Mouse (Mus musculus): ENCODE results near the gene Phactr1. TPM values are rescaled to one million over a fixed set of nuclear protein-coding genes. Genes with fewer than 3 reads are reported as not detected.
A peak's percentile ranks its signal among the peaks of the same experiment; 100 is the strongest.

Gene Phactr1
- polyA plus RNA-seq, 1 experiment from 2014 or later = 14.5 TPM

- H3K4me1 ChIP-seq (ENCODE audit: control insufficient read depth, insufficient read depth, low read length) = no peaks in the 10 kb centered on the region
- H3K4me2 ChIP-seq (ENCODE audit: low read depth, low read length) = no peak overlapping the region
- 66% methylated on average over 13 of the region's 13 CpGs for WGBS
- no peaks in the 10 kb centered on the region for H3K9me3 ChIP-seq (ENCODE audit: control insufficient read depth, low read length)
- H3K9ac ChIP-seq (ENCODE audit: low read depth, low read length) = no peak overlapping the region
- no peak overlapping the region for H3K27ac ChIP-seq (replicated peaks; ENCODE audit: low read depth, low read length)
- H3K36me3 ChIP-seq (ENCODE audit: control insufficient read depth, insufficient read depth, low read length) = no peaks in the 10 kb centered on the region
- no peak overlapping the region for H3K4me3 ChIP-seq (ENCODE audit: low read depth, low read length)
- DNase-seq (ENCODE audit: low spot score) = no peak
- ATAC-seq (ENCODE audit: low read depth) = no peak
- H3K27me3 ChIP-seq (replicated peaks; ENCODE audit: control insufficient read depth, insufficient read depth, low read length) = no peaks in the 10 kb centered on the region
Measured at GRCm38 (mm10) chr13:42782151-42782550, 101.7 kb downstream of the Phactr1 start.

- 88% methylated on average over 13 of the region's 13 CpGs for WGBS
- DNase-seq (ENCODE audit: low spot score) = no peak
- H3K4me3 ChIP-seq (ENCODE audit: low read depth, low read length) = no peak overlapping the region
- H3K9me3 ChIP-seq (ENCODE audit: control insufficient read depth, low read length) = no peaks in the 10 kb centered on the region
- no peak overlapping the region for H3K4me2 ChIP-seq (ENCODE audit: low read depth, low read length)
- no peak overlapping the region for H3K9ac ChIP-seq (ENCODE audit: low read depth, low read length)
- no peak overlapping the region for H3K27ac ChIP-seq (replicated peaks; ENCODE audit: low read depth, low read length)
- no peaks in the 10 kb centered on the region for H3K4me1 ChIP-seq (ENCODE audit: control insufficient read depth, insufficient read depth, low read length)
- no peaks in the 10 kb centered on the region for H3K27me3 ChIP-seq (replicated peaks; ENCODE audit: control insufficient read depth, insufficient read depth, low read length)
- no peak for ATAC-seq (ENCODE audit: low read depth)
- no peaks in the 10 kb centered on the region for H3K36me3 ChIP-seq (ENCODE audit: control insufficient read depth, insufficient read depth, low read length)
Measured at GRCm38 (mm10) chr13:42789221-42789620, 108.8 kb downstream of the Phactr1 start.

- DNase-seq (ENCODE audit: low spot score) (no peak), ATAC-seq (ENCODE audit: low read depth) (no peak)
- Histone ChIP-seq H3K4me3 (ENCODE audit: low read depth, low read length) (peak overlapping the region; percentile 8), H3K4me2 (ENCODE audit: low read depth, low read length) (peak overlapping the region; percentile 37), H3K9ac (ENCODE audit: low read depth, low read length) (no peak overlapping the region), H3K27me3 (replicated peaks; ENCODE audit: control insufficient read depth, insufficient read depth, low read length) (no peaks in the 10 kb centered on the region), H3K9me3 (ENCODE audit: control insufficient read depth, low read length) (no peaks in the 10 kb centered on the region), H3K36me3 (ENCODE audit: control insufficient read depth, insufficient read depth, low read length) (no peaks in the 10 kb centered on the region), H3K27ac (replicated peaks; ENCODE audit: low read depth, low read length) (no peak overlapping the region), H3K4me1 (ENCODE audit: control insufficient read depth, insufficient read depth, low read length) (no peaks in the 10 kb centered on the region)
- 16% methylated on average over 8 of the region's 8 CpGs for WGBS
Measured at GRCm38 (mm10) chr13:42792279-42792678, 111.9 kb downstream of the Phactr1 start.

- H3K4me1 ChIP-seq (ENCODE audit: control insufficient read depth, insufficient read depth, low read length) = no peaks in the 10 kb centered on the region
- no peak overlapping the region for H3K9ac ChIP-seq (ENCODE audit: low read depth, low read length)
- WGBS = 87% methylated on average over 6 of the region's 6 CpGs
- H3K4me2 ChIP-seq (ENCODE audit: low read depth, low read length) = no peak overlapping the region
- no peak for ATAC-seq (ENCODE audit: low read depth)
- no peak overlapping the region for H3K27ac ChIP-seq (replicated peaks; ENCODE audit: low read depth, low read length)
- no peaks in the 10 kb centered on the region for H3K9me3 ChIP-seq (ENCODE audit: control insufficient read depth, low read length)
- no peak overlapping the region for H3K4me3 ChIP-seq (ENCODE audit: low read depth, low read length)
- no peaks in the 10 kb centered on the region for H3K27me3 ChIP-seq (replicated peaks; ENCODE audit: control insufficient read depth, insufficient read depth, low read length)
- no peak for DNase-seq (ENCODE audit: low spot score)
- H3K36me3 ChIP-seq (ENCODE audit: control insufficient read depth, insufficient read depth, low read length) = no peaks in the 10 kb centered on the region
Measured at GRCm38 (mm10) chr13:42800523-42800922, 120.1 kb downstream of the Phactr1 start.

- H3K4me2 ChIP-seq (ENCODE audit: low read depth, low read length) = no peak overlapping the region
- no peaks in the 10 kb centered on the region for H3K36me3 ChIP-seq (ENCODE audit: control insufficient read depth, insufficient read depth, low read length)
- H3K9me3 ChIP-seq (ENCODE audit: control insufficient read depth, low read length) = no peaks in the 10 kb centered on the region
- DNase-seq (ENCODE audit: low spot score) (no peak), ATAC-seq (ENCODE audit: low read depth) (no peak)
- H3K4me3 ChIP-seq (ENCODE audit: low read depth, low read length) = no peak overlapping the region
- WGBS = 47% methylated on average over 9 of the region's 9 CpGs
- no peak overlapping the region for H3K27ac ChIP-seq (replicated peaks; ENCODE audit: low read depth, low read length)
- H3K27me3 ChIP-seq (replicated peaks; ENCODE audit: control insufficient read depth, insufficient read depth, low read length) = no peaks in the 10 kb centered on the region
- no peak overlapping the region for H3K9ac ChIP-seq (ENCODE audit: low read depth, low read length)
- no peaks in the 10 kb centered on the region for H3K4me1 ChIP-seq (ENCODE audit: control insufficient read depth, insufficient read depth, low read length)
Measured at GRCm38 (mm10) chr13:42804314-42804713, 123.9 kb downstream of the Phactr1 start.

- Histone ChIP-seq H3K4me3 (ENCODE audit: low read depth, low read length) (peak overlapping the region; percentile 20), H3K27ac (replicated peaks; ENCODE audit: low read depth, low read length) (no peak overlapping the region), H3K4me1 (ENCODE audit: control insufficient read depth, insufficient read depth, low read length) (peaks cover 9% of the 10 kb centered on the region; the same call in 1 of the 2 replicates), H3K9me3 (ENCODE audit: control insufficient read depth, low read length) (no peaks in the 10 kb centered on the region), H3K4me2 (ENCODE audit: low read depth, low read length) (peak overlapping the region; percentile 53), H3K9ac (ENCODE audit: low read depth, low read length) (peak overlapping the region; percentile 42; the same call in 1 of the 2 replicates), H3K27me3 (replicated peaks; ENCODE audit: control insufficient read depth, insufficient read depth, low read length) (no peaks in the 10 kb centered on the region), H3K36me3 (ENCODE audit: control insufficient read depth, insufficient read depth, low read length) (no peaks in the 10 kb centered on the region)
- WGBS = 11% methylated on average over 7 of the region's 7 CpGs
- ATAC-seq (ENCODE audit: low read depth) = peak; percentile 92; the same call in 1 of the 2 replicates
- peak; percentile 79 for DNase-seq (ENCODE audit: low spot score)
Measured at GRCm38 (mm10) chr13:42812762-42813161, 132.3 kb downstream of the Phactr1 start.

GRCm38 (mm10) chr13:42818378-42818777 is 138.0 kb downstream of the Phactr1 start:
- DNase-seq (ENCODE audit: low spot score) (peak; percentile 26), ATAC-seq (ENCODE audit: low read depth) (no peak)
- Histone ChIP-seq H3K4me1 (ENCODE audit: control insufficient read depth, insufficient read depth, low read length) (peaks cover 2% of the 10 kb centered on the region; the same call in 1 of the 2 replicates), H3K4me3 (ENCODE audit: low read depth, low read length) (no peak overlapping the region), H3K27ac (replicated peaks; ENCODE audit: low read depth, low read length) (no peak overlapping the region), H3K9me3 (ENCODE audit: control insufficient read depth, low read length) (no peaks in the 10 kb centered on the region), H3K36me3 (ENCODE audit: control insufficient read depth, insufficient read depth, low read length) (no peaks in the 10 kb centered on the region), H3K9ac (ENCODE audit: low read depth, low read length) (no peak overlapping the region), H3K27me3 (replicated peaks; ENCODE audit: control insufficient read depth, insufficient read depth, low read length) (no peaks in the 10 kb centered on the region), H3K4me2 (ENCODE audit: low read depth, low read length) (no peak overlapping the region)
- 39% methylated on average over 10 of the region's 10 CpGs for WGBS

GRCm38 (mm10) chr13:42820513-42820912 is 140.1 kb downstream of the Phactr1 start:
- Histone ChIP-seq H3K27ac (replicated peaks; ENCODE audit: low read depth, low read length) (no peak overlapping the region), H3K4me1 (ENCODE audit: control insufficient read depth, insufficient read depth, low read length) (no peaks in the 10 kb centered on the region), H3K36me3 (ENCODE audit: control insufficient read depth, insufficient read depth, low read length) (no peaks in the 10 kb centered on the region), H3K4me3 (ENCODE audit: low read depth, low read length) (no peak overlapping the region), H3K9ac (ENCODE audit: low read depth, low read length) (no peak overlapping the region), H3K4me2 (ENCODE audit: low read depth, low read length) (no peak overlapping the region), H3K27me3 (replicated peaks; ENCODE audit: control insufficient read depth, insufficient read depth, low read length) (no peaks in the 10 kb centered on the region), H3K9me3 (ENCODE audit: control insufficient read depth, low read length) (no peaks in the 10 kb centered on the region)
- DNase-seq (ENCODE audit: low spot score) (no peak), ATAC-seq (ENCODE audit: low read depth) (no peak)
- 57% methylated on average over 9 of the region's 9 CpGs for WGBS

- Histone ChIP-seq H3K36me3 (ENCODE audit: control insufficient read depth, insufficient read depth, low read length) (no peaks in the 10 kb centered on the region), H3K4me3 (ENCODE audit: low read depth, low read length) (no peak overlapping the region), H3K9ac (ENCODE audit: low read depth, low read length) (no peak overlapping the region), H3K4me2 (ENCODE audit: low read depth, low read length) (no peak overlapping the region), H3K27ac (replicated peaks; ENCODE audit: low read depth, low read length) (no peak overlapping the region), H3K9me3 (ENCODE audit: control insufficient read depth, low read length) (no peaks in the 10 kb centered on the region), H3K4me1 (ENCODE audit: control insufficient read depth, insufficient read depth, low read length) (no peaks in the 10 kb centered on the region), H3K27me3 (replicated peaks; ENCODE audit: control insufficient read depth, insufficient read depth, low read length) (no peaks in the 10 kb centered on the region)
- WGBS = 67% methylated on average over 15 of the region's 15 CpGs
- DNase-seq (ENCODE audit: low spot score) = no peak
- no peak for ATAC-seq (ENCODE audit: low read depth)
Measured at GRCm38 (mm10) chr13:42821426-42822106, 141.1 kb downstream of the Phactr1 start.
